Mouse (Mus musculus) brain, embryonic 14.5 days (tissue): Measurements from ENCODE around the gene Nynrin.

ENCODE experiments used
- CTCF ChIP-seq: fragments of 200-500 bp; IDR thresholded peaks from 2 replicates; pipeline ENCODE4 v1.5.1; 2012; ENCODE audit warnings: inconsistent platforms, mild to moderate bottlenecking, moderate library complexity, borderline replicate concordance; ENCODE audit not compliant: insufficient read depth, insufficient read length; ENCODE audit errors: extremely low read depth
- POLR2A ChIP-seq: fragments of 200-500 bp; IDR thresholded peaks from 2 replicates; pipeline ENCODE4 v1.6.1; 2012; ENCODE audit warnings: mild to moderate bottlenecking, inconsistent platforms, borderline replicate concordance; ENCODE audit not compliant: poor library complexity, insufficient read depth, insufficient read length, severe bottlenecking; ENCODE audit errors: extremely low read depth

DNA sequence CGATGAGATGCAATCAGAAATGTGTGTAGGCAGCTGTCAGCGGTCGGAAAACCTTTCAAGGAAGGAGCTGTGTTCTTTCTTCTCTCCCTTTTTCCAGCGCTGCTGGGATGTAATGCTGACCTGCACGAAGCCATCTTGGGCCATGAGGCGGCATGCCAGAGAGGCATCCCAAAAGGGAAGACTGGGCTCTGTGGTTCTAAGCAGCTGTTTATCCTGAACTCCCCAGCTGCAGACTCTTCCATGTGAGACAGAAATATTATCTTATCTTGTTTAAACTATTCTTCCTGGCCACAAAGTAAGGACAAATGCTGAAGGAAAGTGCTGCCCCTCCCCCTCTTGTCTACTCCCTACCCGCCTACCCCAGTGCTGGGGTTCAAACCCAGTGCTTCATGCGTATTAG is 27.2 kb downstream of the Nynrin start:
- no peak for TF ChIP-seq CTCF
- TF ChIP-seq POLR2A, result no peak
